Mouse (Mus musculus) heart, adult 2 months (tissue): Measurements from ENCODE around the gene A130010J15Rik. TPM values are rescaled to one million over a fixed set of nuclear protein-coding genes. Genes with fewer than 3 reads are reported as not detected.

Source experiments
- DNase-seq, 2 experiments: peaks; one replicate each; pipeline ENCODE4 v3.0.0; 2021
- H3K27ac ChIP-seq: fragments of 200-600 bp; 2 replicates; pipeline ENCODE4 v1.8.1; 2022
- H3K27me3 ChIP-seq: fragments of 200-500 bp; 2 replicates; pipeline ENCODE4 v1.6.1; 2012; ENCODE audit warnings: mild to moderate bottlenecking, low read length, inconsistent platforms, mixed read lengths; ENCODE audit not compliant: control insufficient read depth, insufficient read depth
- H3K36me3 ChIP-seq: fragments of 200-500 bp; 2 replicates; pipeline ENCODE4 v1.6.1; 2012; ENCODE audit warnings: low read length, inconsistent platforms; ENCODE audit not compliant: control insufficient read depth, insufficient read depth
- H3K4me1 ChIP-seq: fragments of 200-500 bp; 2 replicates; pipeline ENCODE4 v1.6.1; 2011; ENCODE audit warnings: low read length; ENCODE audit not compliant: control insufficient read depth, insufficient read depth
- H3K4me3 ChIP-seq: fragments of 200-600 bp; 2 replicates; pipeline ENCODE4 v1.8.1; 2022
- H3K79me2 ChIP-seq: fragments of 200-500 bp; replicated peaks from 2 replicates; pipeline ENCODE4 v1.6.1; 2012; ENCODE audit warnings: mild to moderate bottlenecking, inconsistent platforms, low read length, moderate library complexity, mixed read lengths; ENCODE audit not compliant: control insufficient read depth, insufficient read depth
- H3K9ac ChIP-seq: fragments of 200-500 bp; 2 replicates; pipeline ENCODE4 v1.6.1; 2012; ENCODE audit warnings: low read depth, mild to moderate bottlenecking, control low read depth, inconsistent platforms, low read length, mixed read lengths
- CTCF ChIP-seq: fragments of 200-600 bp; IDR thresholded peaks from 2 replicates; pipeline ENCODE4 v1.8.1; 2022; ENCODE audit warnings: antibody characterized with exemption, mild to moderate bottlenecking, moderate library complexity
- EP300 ChIP-seq: fragments of 200-500 bp; IDR thresholded peaks from 2 replicates; pipeline ENCODE4 v1.6.1; 2011; ENCODE audit warnings: low read depth, low read length, control low read depth; ENCODE audit not compliant: insufficient read depth
- POLR2A ChIP-seq: fragments of 200-500 bp; IDR thresholded peaks from 2 replicates; pipeline ENCODE4 v1.6.1; 2011; ENCODE audit warnings: mild to moderate bottlenecking, low read depth, low read length, control low read depth; ENCODE audit not compliant: insufficient read depth
- WGBS: fragments of 180-500 bp; shearing (Covaris S2); methylation state at CpG from one replicate; pipeline ENCODE4 v1.1.7; 2018; 5-methylcytosine and 5-hydroxymethylcytosine counted together
- intact Hi-C: fragments of 180-260 bp; cut with DNase I; formaldehyde crosslinking; loops from one replicate; pipeline ENCODE4 v1.15.1; 2025
- polyA plus RNA-seq: library from polyadenylated mRNA; depleted of rRNA; stranded (reverse); fragments of >200 nt; gene quantifications from 2 replicates; pipeline ENCODE4 v1.2.3, GENCODE M21; 2012
- total RNA-seq, 2 experiments: library from RNA; stranded (reverse); gene quantifications; 2 replicates each; pipeline ENCODE4 v1.2.3; 2021

Gene A130010J15Rik
- total and polyA plus RNA-seq, 3 experiments: 2.7 to 3.5 (median 3.3) TPM

GRCm38 (mm10) chr1:193138087-193138486 lies 29.8 kb upstream of the A130010J15Rik start:
- intact Hi-C loops: no loop called here
- TF ChIP-seq POLR2A: no peak
- no peak for TF ChIP-seq EP300
- no peak for TF ChIP-seq CTCF
- Histone ChIP-seq H3K4me1 (no peaks in the 10 kb centered on the region), H3K36me3 (no peaks in the 10 kb centered on the region), H3K27me3 (no peaks in the 10 kb centered on the region), H3K27ac (no peak overlapping the region), H3K79me2 (no peaks in the 10 kb centered on the region), H3K9ac (no peak overlapping the region), H3K4me3 (no peak overlapping the region)
- WGBS: 24% methylated on average over 7 of the region's 7 CpGs
- DNase-seq: no peak

DNA sequence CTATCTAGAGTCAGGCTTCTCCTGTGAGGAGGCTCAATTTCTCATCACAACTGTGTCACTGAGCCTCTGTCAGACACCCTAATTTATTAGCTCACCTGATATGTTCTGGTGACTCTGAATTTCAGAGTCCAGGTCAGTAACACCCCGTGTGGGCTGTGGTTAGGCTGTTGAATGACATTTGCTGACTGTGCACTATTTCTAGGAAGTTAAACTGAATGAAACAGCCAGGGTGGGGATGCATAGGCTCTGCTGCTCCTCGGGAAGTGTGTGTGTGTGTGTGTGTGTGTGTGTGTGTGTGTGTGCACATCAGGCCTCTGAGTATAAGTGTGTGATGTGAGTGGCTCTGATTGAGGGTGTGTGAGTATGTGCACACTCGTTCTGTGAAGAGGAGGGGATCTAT lies 29.2 kb upstream of the A130010J15Rik start:
- Histone ChIP-seq H3K9ac (no peak overlapping the region), H3K36me3 (no peaks in the 10 kb centered on the region), H3K79me2 (no peaks in the 10 kb centered on the region), H3K4me1 (no peaks in the 10 kb centered on the region), H3K27me3 (no peaks in the 10 kb centered on the region), H3K4me3 (no peak overlapping the region), H3K27ac (no peak overlapping the region)
- intact Hi-C loops: no loop called here
- DNase-seq: no peak
- 35% methylated on average over 3 of the region's 3 CpGs for WGBS
- TF ChIP-seq POLR2A: no peak
- TF ChIP-seq CTCF: no peak
- TF ChIP-seq EP300: no peak

DNA sequence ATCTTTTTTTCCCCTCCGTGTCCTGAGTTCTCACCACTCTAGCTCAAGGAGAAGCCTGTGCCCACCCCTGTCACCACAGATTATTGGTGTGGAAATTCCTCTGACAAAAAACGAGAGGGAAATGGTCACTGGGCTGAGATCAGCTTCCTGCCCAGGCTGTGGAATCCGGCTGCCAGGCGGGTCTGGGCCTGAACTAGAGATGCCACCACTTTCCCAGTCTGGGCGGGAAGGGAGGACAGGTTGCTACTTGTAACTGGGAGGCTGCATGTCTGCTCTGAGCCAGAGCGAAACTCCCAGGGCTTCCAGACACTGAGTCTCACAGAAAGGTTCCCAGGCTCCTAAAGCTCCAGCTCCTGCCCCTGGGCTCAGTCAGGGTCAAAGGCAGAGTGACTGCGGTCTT lies 26.7 kb upstream of the A130010J15Rik start:
- TF ChIP-seq EP300 (no peak), POLR2A (no peak), CTCF (no peak)

GRCm38 (mm10) chr1:193142517-193143062 lies 25.3 kb upstream of the A130010J15Rik start:
- Histone ChIP-seq H3K4me1 (no peaks in the 10 kb centered on the region), H3K36me3 (no peaks in the 10 kb centered on the region), H3K27ac (no peak overlapping the region), H3K79me2 (no peaks in the 10 kb centered on the region), H3K9ac (no peak overlapping the region), H3K4me3 (no peak overlapping the region), H3K27me3 (no peaks in the 10 kb centered on the region)
- intact Hi-C loops: no loop called here
- no peak for DNase-seq
- TF ChIP-seq CTCF (no peak), EP300 (no peak), POLR2A (no peak)
- WGBS: 87% methylated on average over 8 of the region's 8 CpGs

More for the DNA sequence above, 26.7 kb upstream of the A130010J15Rik start:
- Histone ChIP-seq H3K4me3 (no peak overlapping the region), H3K9ac (no peak overlapping the region), H3K4me1 (no peaks in the 10 kb centered on the region), H3K27ac (no peak overlapping the region), H3K36me3 (no peaks in the 10 kb centered on the region), H3K27me3 (no peaks in the 10 kb centered on the region), H3K79me2 (no peaks in the 10 kb centered on the region)
- intact Hi-C loops: no loop called here
- 56% methylated on average over 7 of the region's 7 CpGs for WGBS
- DNase-seq: no peak

DNA sequence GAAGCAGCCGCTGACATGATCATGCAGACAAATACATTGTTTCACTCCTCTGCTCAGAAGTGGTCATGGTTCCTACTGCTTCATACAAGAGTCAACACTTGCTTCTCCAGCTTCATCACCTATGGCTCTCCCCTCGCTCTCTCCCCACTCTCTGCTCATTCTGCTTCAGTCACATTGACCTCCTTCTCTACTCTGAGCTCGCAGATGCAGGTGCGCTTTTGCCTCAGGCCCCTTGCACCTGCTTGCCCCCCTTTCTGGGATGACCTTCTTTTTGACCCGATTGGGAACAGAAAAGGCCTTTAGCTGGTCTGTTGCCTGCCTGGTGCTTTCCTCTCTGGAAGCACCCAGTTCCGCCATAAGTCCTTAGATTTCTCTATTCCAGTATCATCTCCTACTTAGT lies 23.3 kb upstream of the A130010J15Rik start:
- H3K4me1 ChIP-seq: no peaks in the 10 kb centered on the region
- no peak overlapping the region for H3K9ac ChIP-seq
- H3K4me3 ChIP-seq: no peak overlapping the region
- TF ChIP-seq EP300: no peak
- no peak for TF ChIP-seq CTCF
- no peak for TF ChIP-seq POLR2A
- no peaks in the 10 kb centered on the region for H3K79me2 ChIP-seq
- no peaks in the 10 kb centered on the region for H3K27me3 ChIP-seq
- intact Hi-C loops: no loop called here
- WGBS: 88% methylated on average over 6 of the region's 6 CpGs
- DNase-seq: no peak
- no peak overlapping the region for H3K27ac ChIP-seq
- no peaks in the 10 kb centered on the region for H3K36me3 ChIP-seq

DNA sequence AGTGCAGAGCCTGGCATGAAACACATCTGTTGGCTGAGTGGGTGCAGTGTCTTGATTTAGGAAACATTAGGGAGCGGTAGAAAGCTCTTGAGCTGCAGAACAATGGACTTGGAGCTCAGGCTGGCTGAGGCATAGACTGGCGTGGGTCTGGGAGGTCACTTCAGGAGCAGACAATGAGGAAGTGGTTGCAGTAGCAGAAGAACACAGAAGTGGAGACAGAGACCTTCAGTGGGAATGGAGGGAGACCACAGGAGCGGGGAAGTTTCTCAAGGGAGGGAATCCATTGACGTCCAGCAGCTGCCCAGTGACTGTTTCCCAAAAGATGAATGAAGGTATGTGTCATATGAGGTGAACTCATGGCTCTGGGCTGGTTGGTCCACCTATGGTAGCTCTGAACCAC lies 22.7 kb upstream of the A130010J15Rik start:
- intact Hi-C loops: no loop called here
- 56% methylated on average over 4 of the region's 4 CpGs for WGBS
- no peak for TF ChIP-seq POLR2A
- Histone ChIP-seq H3K9ac (no peak overlapping the region), H3K27me3 (no peaks in the 10 kb centered on the region), H3K36me3 (no peaks in the 10 kb centered on the region), H3K4me3 (no peak overlapping the region), H3K27ac (no peak overlapping the region), H3K79me2 (no peaks in the 10 kb centered on the region), H3K4me1 (no peaks in the 10 kb centered on the region)
- no peak for DNase-seq
